Comparison of ENCODE assay signal across 29 mouse cellular contexts in genomic region chr16:18103366-18103765, GRCm38 (mm10). TPM values are rescaled to one million over a fixed set of nuclear protein-coding genes. Genes with fewer than 3 reads are reported as not detected.
DNase-seq lines count a peak whose midpoint lies in the region; ATAC-seq and TF ChIP-seq lines count a peak whose summit lies in the region.
"Had no signal": no experiment of that assay in that cellular context is flagged by ENCODE, and none has a peak within 500 bp of the region (broad histone marks: within the 10 kb centered on the region; RNA-seq: fewer than 3 reads in every experiment).

No protein-coding gene starts in this region.

- no peak overlapping the region for H3K4me2 ChIP-seq in kidney, embryonic 16.5 days (replicated peaks; ENCODE audit: low read depth, low read length)
- no peak overlapping the region for H3K4me2 ChIP-seq in liver, embryonic 12.5 days
- H3K4me2 ChIP-seq: forebrain, embryonic 12.5 days; forebrain, embryonic 15.5 days; heart, embryonic 13.5 days; hindbrain, embryonic 14.5 days had no signal

- H3K9ac ChIP-seq in kidney, embryonic 16.5 days (replicated peaks; ENCODE audit: low read length), result no peak overlapping the region
- H3K9ac ChIP-seq in liver, adult 2 months (ENCODE audit: low read depth, low read length), result no peak overlapping the region
- H3K9ac ChIP-seq in liver, embryonic 12.5 days, result no peak overlapping the region
- H3K9ac ChIP-seq: forebrain, embryonic 12.5 days; forebrain, embryonic 15.5 days; heart, embryonic 13.5 days; hindbrain, embryonic 14.5 days had no signal

- H3K36me3 ChIP-seq in kidney, embryonic 16.5 days (ENCODE audit: insufficient read depth, low read length), result no peaks in the 10 kb centered on the region
- no peaks in the 10 kb centered on the region for H3K36me3 ChIP-seq in liver, adult 2 months (ENCODE audit: control insufficient read depth, insufficient read depth, low read length)
- no peaks in the 10 kb centered on the region for H3K36me3 ChIP-seq in liver, embryonic 12.5 days
- H3K36me3 ChIP-seq: forebrain, embryonic 12.5 days; forebrain, embryonic 15.5 days; G1E; heart, embryonic 10.5 days; heart, embryonic 13.5 days had no signal

- 63% methylated on average over 1 of the region's 1 CpGs for WGBS in kidney, embryonic 16.5 days
- WGBS in liver, adult 2 months, result 24% methylated on average over 1 of the region's 1 CpGs
- WGBS in liver, embryonic 12.5 days (ENCODE audit: insufficient replicate concordance), result 65% methylated on average over 1 of the region's 1 CpGs

- no peak overlapping the region for H3K4me3 ChIP-seq in kidney, embryonic 16.5 days (ENCODE audit: low read length)
- no peak overlapping the region for H3K4me3 ChIP-seq in liver, adult 2 months (ENCODE audit: insufficient read depth, low read depth, low read length)
- no peak overlapping the region for H3K4me3 ChIP-seq in liver, embryonic 12.5 days
- H3K4me3 ChIP-seq: erythroblast, embryonic 14.5 days; forebrain, embryonic 12.5 days; forebrain, embryonic 15.5 days; heart, adult 2 months; heart, embryonic 10.5 days; heart, embryonic 13.5 days had no signal

- no peak for TF ChIP-seq POLR2A in liver, adult 2 months (IDR thresholded peaks at IDR 0.05; ENCODE audit: extremely low read depth, insufficient read depth, low read length)

- no peaks in the 10 kb centered on the region for H3K27me3 ChIP-seq in kidney, embryonic 16.5 days (ENCODE audit: insufficient read depth, low read length)
- no peaks in the 10 kb centered on the region for H3K27me3 ChIP-seq in liver, adult 2 months (ENCODE audit: control insufficient read depth, insufficient read depth, low read length)
- H3K27me3 ChIP-seq in liver, embryonic 12.5 days (replicated peaks), result no peaks in the 10 kb centered on the region
- H3K27me3 ChIP-seq: forebrain, embryonic 15.5 days; heart, embryonic 13.5 days; Patski had no signal

- H3K4me1 ChIP-seq in kidney, embryonic 16.5 days (ENCODE audit: insufficient read depth, low read length), result no peaks in the 10 kb centered on the region
- no peaks in the 10 kb centered on the region for H3K4me1 ChIP-seq in liver, adult 2 months (ENCODE audit: control insufficient read depth, insufficient read depth, low read length)
- no peaks in the 10 kb centered on the region for H3K4me1 ChIP-seq in liver, embryonic 12.5 days
- H3K4me1 ChIP-seq: forebrain, embryonic 12.5 days; forebrain, embryonic 15.5 days had no signal

- no peak overlapping the region for H3K27ac ChIP-seq in kidney, embryonic 16.5 days (ENCODE audit: low read length)
- no peak overlapping the region for H3K27ac ChIP-seq in liver, adult 2 months (replicated peaks; ENCODE audit: insufficient read depth, low read depth, low read length)
- no peak overlapping the region for H3K27ac ChIP-seq in liver, embryonic 12.5 days
- H3K27ac ChIP-seq: forebrain, embryonic 12.5 days; forebrain, embryonic 15.5 days; heart, adult 2 months; heart, embryonic 10.5 days; heart, embryonic 13.5 days; hindbrain, embryonic 14.5 days; hindbrain, postnatal 0 days had no signal

- TF ChIP-seq CTCF in liver, adult 2 months (IDR thresholded peaks at IDR 0.05; ENCODE audit: low read depth, low read length), result no peak

- DNase-seq in kidney, adult 11 months, result peak; percentile 61
- DNase-seq in kidney, adult 18-20 months, result no peak
- DNase-seq in kidney, adult 9 months, result peak; percentile 63
- peak; percentile 17 for DNase-seq in liver, adult 2 months (ENCODE audit: extremely low read depth, low read depth, low spot score)
- no peak for DNase-seq in frontal cortex, postnatal 14 days (ENCODE audit: low spot score in 2 of 2)
- DNase-seq: adrenal gland, adult 2 months; adrenal gland, postnatal 14 days; B cell, adult 2 months; cerebellum, adult 11-12 months; cerebellum, adult 8-10 months; cerebellum, postnatal 10 days; cerebellum, postnatal 36 days; gastrocnemius, postnatal 10 days; gastrocnemius, postnatal 36 days; heart, adult 2 months; heart, postnatal 14 days; heart, postnatal 4 days had no signal

- H3K79me2 ChIP-seq in liver, adult 2 months (ENCODE audit: control insufficient read depth, insufficient read depth, low read length), result no peaks in the 10 kb centered on the region

- H3K9me3 ChIP-seq in kidney, embryonic 16.5 days (ENCODE audit: low read length), result no peaks in the 10 kb centered on the region
- H3K9me3 ChIP-seq in liver, embryonic 12.5 days (replicated peaks), result no peaks in the 10 kb centered on the region
- H3K9me3 ChIP-seq: forebrain, embryonic 12.5 days; forebrain, embryonic 15.5 days; G1E; heart, embryonic 10.5 days; heart, embryonic 13.5 days had no signal

- no peak for ATAC-seq in kidney, embryonic 16.5 days (ENCODE audit: low FRiP score, low TSS enrichment)
- no peak for ATAC-seq in liver, embryonic 12.5 days
- ATAC-seq: forebrain, embryonic 15.5 days; hindbrain, postnatal 0 days; Patski had no signal

RNA-seq across cellular contexts. Expression of gene Prodh, which starts 13.4 kb away (rescaled TPM):
- polyA plus RNA-seq in kidney, embryonic 16.5 days (2015; fragmentation: Nextera tagmentation; extraction: Ambion mirVana), result 22.3 and 23.0 TPM in 2 replicates
- 246 and 376 TPM in 2 replicates for total RNA-seq in liver, adult 2 months (2014; rRNA removed)
- 356 and 394 TPM in 2 replicates for polyA plus RNA-seq in liver, adult 2 months (2012; rRNA removed)
- 8.6 and 10.1 TPM in 2 replicates for polyA plus RNA-seq in liver, embryonic 12.5 days (2016; fragmentation: Nextera tagmentation; extraction: Ambion mirVana)

RNA-seq across cellular contexts. Expression of gene Rtn4r, which starts 24.1 kb away (rescaled TPM):
- 1.0 and 3.4 TPM in 2 replicates for polyA plus RNA-seq in kidney, embryonic 16.5 days (2015; fragmentation: Nextera tagmentation; extraction: Ambion mirVana)
- not detected in 2 replicates for total RNA-seq in liver, adult 2 months (2014; rRNA removed)
- polyA plus RNA-seq in liver, adult 2 months (2012; rRNA removed), result 0.07 TPM in 1 of 2 replicates, not detected in the other
- polyA plus RNA-seq in liver, embryonic 12.5 days (2016; fragmentation: Nextera tagmentation; extraction: Ambion mirVana), result 0.65 and 0.68 TPM in 2 replicates
- total RNA-seq: CH12.LX had no signal
- polyA plus RNA-seq: G1E had no signal

RNA-seq across cellular contexts. Expression of gene Dgcr6, which starts 50.7 kb away (rescaled TPM):
- polyA plus RNA-seq in kidney, embryonic 16.5 days (2015; fragmentation: Nextera tagmentation; extraction: Ambion mirVana), result 103 and 104 TPM in 2 replicates
- 45.3 and 45.9 TPM in 2 replicates for total RNA-seq in liver, adult 2 months (2014; rRNA removed)
- 103 and 121 TPM in 2 replicates for polyA plus RNA-seq in liver, adult 2 months (2012; rRNA removed)
- 40.4 and 40.5 TPM in 2 replicates for polyA plus RNA-seq in liver, embryonic 12.5 days (2016; fragmentation: Nextera tagmentation; extraction: Ambion mirVana)

Comparison
In these comparisons a context has a peak if more than half of its experiments do, and no peak if none do; other contexts are left out.
1. DNase-seq: peak in kidney, adult 11 months (single experiment), kidney, adult 9 months (single experiment) and liver, adult 2 months (single experiment); none in kidney, adult 18-20 months (single experiment) and frontal cortex, postnatal 14 days (0 of 2).
2. RNA of gene Prodh, which starts 13.4 kb away (polyA plus RNA-seq): 356 to 394 TPM in liver, adult 2 months; 22.3 to 23.0 TPM in kidney, embryonic 16.5 days and 8.6 to 10.1 TPM in liver, embryonic 12.5 days; every median in the first group is over 10 times any median in the second.